ENCODE assay signal across 11 mouse cellular contexts in genomic region chr11:96250901-96251300, GRCm38 (mm10). TPM values are rescaled to one million over a fixed set of nuclear protein-coding genes. Genes with fewer than 3 reads are reported as not detected.
DNase-seq lines count a peak whose midpoint lies in the region; ATAC-seq and TF ChIP-seq lines count a peak whose summit lies in the region.
"Had no signal": no experiment of that assay in that cellular context is flagged by ENCODE, and none has a peak within 500 bp of the region (broad histone marks: within the 10 kb centered on the region; RNA-seq: fewer than 3 reads in every experiment).

No protein-coding gene starts in this region.

- H3K36me3 ChIP-seq in kidney, embryonic 14.5 days (ENCODE audit: control insufficient read depth, insufficient read depth, low read length): no peaks in the 10 kb centered on the region
- no peaks in the 10 kb centered on the region for H3K36me3 ChIP-seq in neural tube, embryonic 11.5 days (ENCODE audit: control insufficient read depth, insufficient read depth, low read length)
- H3K36me3 ChIP-seq in liver, postnatal 0 days (replicated peaks; ENCODE audit: insufficient read depth, low read length): no peaks in the 10 kb centered on the region

- no peaks in the 10 kb centered on the region for H3K9me3 ChIP-seq in kidney, embryonic 14.5 days (ENCODE audit: control insufficient read depth, low read length)
- H3K9me3 ChIP-seq in neural tube, embryonic 11.5 days (ENCODE audit: control insufficient read depth, low read length): no peaks in the 10 kb centered on the region
- H3K9me3 ChIP-seq in liver, postnatal 0 days (ENCODE audit: low read length): no peaks in the 10 kb centered on the region

- ATAC-seq in kidney, embryonic 14.5 days (ENCODE audit: low FRiP score, low TSS enrichment): peak; percentile 80
- ATAC-seq in neural tube, embryonic 11.5 days (ENCODE audit: insufficient read depth, low FRiP score, low TSS enrichment): peak; percentile 67; the same call in 1 of the 2 replicates
- no peak for ATAC-seq in liver, postnatal 0 days

- H3K4me2 ChIP-seq in kidney, embryonic 14.5 days (replicated peaks; ENCODE audit: low read depth, low read length): peak overlapping the region; percentile 71
- peak overlapping the region; percentile 41 for H3K4me2 ChIP-seq in neural tube, embryonic 11.5 days (ENCODE audit: low read depth)
- H3K4me2 ChIP-seq in liver, postnatal 0 days (ENCODE audit: low read depth, low read length): no peak overlapping the region

- under 1% methylated on average over 13 of the region's 14 CpGs for WGBS in kidney, embryonic 14.5 days
- under 1% methylated on average over 14 of the region's 14 CpGs for WGBS in neural tube, embryonic 11.5 days
- 2% methylated on average over 14 of the region's 14 CpGs for WGBS in liver, postnatal 0 days (ENCODE audit: insufficient replicate concordance)

- peak overlapping the region; percentile 94 for H3K9ac ChIP-seq in kidney, embryonic 14.5 days (ENCODE audit: low read depth, low read length)
- H3K9ac ChIP-seq in neural tube, embryonic 11.5 days (ENCODE audit: low read length): peak overlapping the region; percentile 84
- H3K9ac ChIP-seq in liver, postnatal 0 days (replicated peaks): no peak overlapping the region
- H3K9ac ChIP-seq: liver, embryonic 14.5 days had no signal

- no peak for TF ChIP-seq EP300 in liver, postnatal 0 days (IDR thresholded peaks at IDR 0.05; ENCODE audit: low read depth)

- peak overlapping the region; percentile 93 for H3K27ac ChIP-seq in kidney, embryonic 14.5 days (ENCODE audit: low read depth, low read length)
- H3K27ac ChIP-seq in neural tube, embryonic 11.5 days (ENCODE audit: low read depth, low read length): no peak overlapping the region; the same call in 1 of the 2 replicates
- no peak overlapping the region for H3K27ac ChIP-seq in liver, postnatal 0 days (ENCODE audit: low read depth)
- H3K27ac ChIP-seq: liver, embryonic 14.5 days had no signal

- H3K4me3 ChIP-seq in kidney, embryonic 14.5 days (ENCODE audit: low read length): peak overlapping the region; percentile 77
- H3K4me3 ChIP-seq in neural tube, embryonic 11.5 days (ENCODE audit: low read depth, low read length): peak overlapping the region; percentile 57
- H3K4me3 ChIP-seq in liver, postnatal 0 days (ENCODE audit: low read depth, low read length): no peak overlapping the region

- H3K27me3 ChIP-seq in kidney, embryonic 14.5 days (ENCODE audit: control insufficient read depth, insufficient read depth, low read length): peaks cover 3% of the 10 kb centered on the region; the same call in 1 of the 2 replicates
- H3K27me3 ChIP-seq in neural tube, embryonic 11.5 days (ENCODE audit: control insufficient read depth, insufficient read depth, low read length): peaks cover 53% of the 10 kb centered on the region
- H3K27me3 ChIP-seq in liver, postnatal 0 days (ENCODE audit: insufficient read depth, low read length): peaks cover 69% of the 10 kb centered on the region

- TF ChIP-seq CTCF in liver, postnatal 0 days (IDR thresholded peaks at IDR 0.05; ENCODE audit: low read depth): no peak

- peaks cover 34% of the 10 kb centered on the region for H3K4me1 ChIP-seq in kidney, embryonic 14.5 days (ENCODE audit: control insufficient read depth, insufficient read depth, low read length)
- peaks cover 15% of the 10 kb centered on the region for H3K4me1 ChIP-seq in neural tube, embryonic 11.5 days (ENCODE audit: control insufficient read depth, insufficient read depth, low read length)
- H3K4me1 ChIP-seq in liver, postnatal 0 days (ENCODE audit: insufficient read depth): no peaks in the 10 kb centered on the region

- peak; percentile 86 to 92 for DNase-seq in adrenal gland, adult (ENCODE audit: inconsistent age in 2 of 2, low spot score in 1 of 2)
- DNase-seq in adrenal gland, postnatal 4 days (ENCODE audit: low spot score in 2 of 2): no peak
- DNase-seq in adrenal gland, postnatal 36 days: peak; percentile 77 to 80
- peak; percentile 20 for DNase-seq in neural tube, embryonic 11.5 days (ENCODE audit: low spot score)
- DNase-seq in MN1 (ENCODE audit: low spot score): no peak
- DNase-seq in T-cell, adult 2 months (ENCODE audit: low spot score): no peak
- DNase-seq in liver, postnatal 0 days: no peak
- DNase-seq: cerebellum, adult 2 months had no signal

RNA-seq across cellular contexts. Expression of gene Hoxb9, which starts 20.4 kb away (rescaled TPM):
- total RNA-seq in adrenal gland, postnatal 4 days (2021): 10 to 100 TPM; 86.0 to 93.6 TPM
- 100 to 1,000 TPM; 225 to 357 TPM for total RNA-seq in adrenal gland, postnatal 36 days (2021)
- 30.0 and 41.4 TPM in 2 replicates for polyA plus RNA-seq in kidney, embryonic 14.5 days (2014; fragmentation: Nextera tagmentation; extraction: Ambion mirVana)
- 60.7 and 67.9 TPM in 2 replicates for polyA plus RNA-seq in neural tube, embryonic 11.5 days (2014; fragmentation: Nextera tagmentation; extraction: Ambion mirVana)
- polyA plus RNA-seq in liver, postnatal 0 days (2015; fragmentation: Nextera tagmentation; extraction: Ambion mirVana): not detected in 2 replicates
- total RNA-seq: monocyte, adult 5-6 weeks had no signal
- polyA plus RNA-seq: cerebellum, adult 2 months had no signal

RNA-seq across cellular contexts. Expression of gene Hoxb8, which starts 30.8 kb away (rescaled TPM):
- total RNA-seq in adrenal gland, postnatal 4 days (2021): 10 to 100 TPM; 58.4 to 61.2 TPM
- total RNA-seq in adrenal gland, postnatal 36 days (2021): 10 to 100 TPM; 59.4 to 80.5 TPM
- 12.7 and 18.6 TPM in 2 replicates for polyA plus RNA-seq in kidney, embryonic 14.5 days (2014; fragmentation: Nextera tagmentation; extraction: Ambion mirVana)
- polyA plus RNA-seq in neural tube, embryonic 11.5 days (2014; fragmentation: Nextera tagmentation; extraction: Ambion mirVana): 27.9 and 28.2 TPM in 2 replicates
- polyA plus RNA-seq in liver, postnatal 0 days (2015; fragmentation: Nextera tagmentation; extraction: Ambion mirVana): not detected in 2 replicates
- total RNA-seq: monocyte, adult 5-6 weeks had no signal

RNA-seq across cellular contexts. Expression of gene Hoxb7, which starts 35.5 kb away (rescaled TPM):
- total RNA-seq in adrenal gland, postnatal 4 days (2021): 10 to 100 TPM; 39.4 to 49.8 TPM
- total RNA-seq in adrenal gland, postnatal 36 days (2021): 10 to 100 TPM; 35.5 to 49.8 TPM
- polyA plus RNA-seq in kidney, embryonic 14.5 days (2014; fragmentation: Nextera tagmentation; extraction: Ambion mirVana): 58.6 and 61.9 TPM in 2 replicates
- polyA plus RNA-seq in neural tube, embryonic 11.5 days (2014; fragmentation: Nextera tagmentation; extraction: Ambion mirVana): 65.5 and 65.9 TPM in 2 replicates
- 0.27 and 0.51 TPM in 2 replicates for polyA plus RNA-seq in liver, postnatal 0 days (2015; fragmentation: Nextera tagmentation; extraction: Ambion mirVana)
- total RNA-seq: monocyte, adult 5-6 weeks had no signal
- polyA plus RNA-seq: cerebellum, adult 2 months had no signal

RNA-seq across cellular contexts. Expression of gene Hoxb6, which starts 41.4 kb away (rescaled TPM):
- 10 to 100 TPM; 43.6 to 47.9 TPM for total RNA-seq in adrenal gland, postnatal 4 days (2021)
- total RNA-seq in adrenal gland, postnatal 36 days (2021): 10 to 100 TPM; 43.9 to 62.2 TPM
- polyA plus RNA-seq in kidney, embryonic 14.5 days (2014; fragmentation: Nextera tagmentation; extraction: Ambion mirVana): 44.1 and 53.1 TPM in 2 replicates
- polyA plus RNA-seq in neural tube, embryonic 11.5 days (2014; fragmentation: Nextera tagmentation; extraction: Ambion mirVana): 81.4 and 87.2 TPM in 2 replicates
- polyA plus RNA-seq in liver, postnatal 0 days (2015; fragmentation: Nextera tagmentation; extraction: Ambion mirVana): not detected in 2 replicates
- total RNA-seq: monocyte, adult 5-6 weeks had no signal

RNA-seq across cellular contexts. Expression of gene Hoxb5, which starts 52.2 kb away (rescaled TPM):
- 10 to 100 TPM; 26.5 to 27.8 TPM for total RNA-seq in adrenal gland, postnatal 4 days (2021)
- total RNA-seq in adrenal gland, postnatal 36 days (2021): 10 to 100 TPM; 16.1 to 27.0 TPM
- polyA plus RNA-seq in kidney, embryonic 14.5 days (2014; fragmentation: Nextera tagmentation; extraction: Ambion mirVana): 22.1 and 24.3 TPM in 2 replicates
- polyA plus RNA-seq in neural tube, embryonic 11.5 days (2014; fragmentation: Nextera tagmentation; extraction: Ambion mirVana): 49.0 and 49.1 TPM in 2 replicates
- 0.75 and 0.91 TPM in 2 replicates for polyA plus RNA-seq in liver, postnatal 0 days (2015; fragmentation: Nextera tagmentation; extraction: Ambion mirVana)
- total RNA-seq: monocyte, adult 5-6 weeks had no signal

Comparison
In these comparisons a context has a peak if more than half of its experiments do, and no peak if none do; other contexts are left out.
1. DNase-seq: peak in adrenal gland, adult (2 of 2), adrenal gland, postnatal 36 days (2 of 2) and neural tube, embryonic 11.5 days (single experiment); none in adrenal gland, postnatal 4 days (0 of 2), MN1 (single experiment), T-cell, adult 2 months (single experiment) and liver, postnatal 0 days (single experiment).
2. RNA of gene Hoxb9, which starts 20.4 kb away (polyA plus RNA-seq): 60.7 to 67.9 TPM in neural tube, embryonic 11.5 days and 30.0 to 41.4 TPM in kidney, embryonic 14.5 days; not detected in liver, postnatal 0 days; every median in the first group is over 10 times any median in the second.
3. RNA of gene Hoxb8, which starts 30.8 kb away (polyA plus RNA-seq): 27.9 to 28.2 TPM in neural tube, embryonic 11.5 days and 12.7 to 18.6 TPM in kidney, embryonic 14.5 days; not detected in liver, postnatal 0 days; every median in the first group is over 10 times any median in the second.
4. RNA of gene Hoxb7, which starts 35.5 kb away (polyA plus RNA-seq): 65.5 to 65.9 TPM in neural tube, embryonic 11.5 days and 58.6 to 61.9 TPM in kidney, embryonic 14.5 days; 0.27 to 0.51 TPM in liver, postnatal 0 days; every median in the first group is over 10 times any median in the second.